Mouse (Mus musculus) right cerebral cortex, postnatal 14 days (tissue): ENCODE results near the gene Cd59a.
"Not testable (repeated sequence)": the region's sequence is repeated elsewhere in the genome, so short reads cannot be mapped to it uniquely, and the experiment has no call there.

Experiments
- DNase-seq: peaks from one replicate; pipeline ENCODE4 v3.0.0; 2022

Cd59a gene

GRCm38 (mm10) chr2:104095741-104096213 is at the start of gene Cd59a:
Cd59a (plus strand) TSS chr2:104095801.
- peak; percentile 41 for DNase-seq

- DNase-seq = no peak
Measured at GRCm38 (mm10) chr2:104058381-104058780, 37.2 kb upstream of the Cd59a start.

DNA sequence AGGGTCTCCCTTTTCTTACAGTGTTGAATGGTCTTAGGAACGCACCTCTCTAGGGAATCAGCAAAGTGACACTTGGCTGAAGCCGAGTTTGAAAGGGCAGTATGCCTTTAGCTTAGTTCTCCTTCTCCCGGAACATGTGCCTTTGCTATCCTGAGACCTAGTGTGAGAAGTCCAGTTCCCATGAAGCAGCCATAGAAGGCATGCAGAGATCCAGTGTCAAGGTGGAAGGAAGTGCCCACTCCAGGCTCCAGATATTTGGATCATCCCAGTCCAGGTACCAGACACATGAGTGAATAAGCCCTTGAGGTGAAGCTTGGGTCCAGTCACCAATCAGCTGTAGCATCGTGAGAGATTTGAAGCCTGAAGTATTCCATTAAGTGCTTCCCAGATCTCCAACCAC is 36.6 kb upstream of the Cd59a start:
- DNase-seq = no peak

DNA sequence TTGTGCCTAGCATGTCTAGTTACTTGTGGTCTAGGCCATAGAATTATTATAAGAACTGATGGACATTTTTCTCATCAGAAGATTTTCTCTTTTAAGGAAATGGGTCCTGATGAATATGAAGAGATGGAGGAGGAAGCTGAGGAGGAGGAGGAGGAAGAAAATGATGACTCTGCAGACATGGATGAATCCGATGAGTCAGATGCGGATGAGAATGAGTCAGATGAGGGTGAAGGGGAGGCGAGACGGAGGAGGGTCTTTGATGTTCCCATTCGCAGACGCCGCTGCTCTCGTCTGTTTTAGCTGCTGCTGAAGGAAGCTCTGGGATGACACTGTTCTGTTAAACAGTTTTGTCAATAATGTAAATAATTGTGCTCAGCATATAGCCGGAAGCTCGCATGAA is 35.8 kb upstream of the Cd59a start:
- DNase-seq = no peak

DNA sequence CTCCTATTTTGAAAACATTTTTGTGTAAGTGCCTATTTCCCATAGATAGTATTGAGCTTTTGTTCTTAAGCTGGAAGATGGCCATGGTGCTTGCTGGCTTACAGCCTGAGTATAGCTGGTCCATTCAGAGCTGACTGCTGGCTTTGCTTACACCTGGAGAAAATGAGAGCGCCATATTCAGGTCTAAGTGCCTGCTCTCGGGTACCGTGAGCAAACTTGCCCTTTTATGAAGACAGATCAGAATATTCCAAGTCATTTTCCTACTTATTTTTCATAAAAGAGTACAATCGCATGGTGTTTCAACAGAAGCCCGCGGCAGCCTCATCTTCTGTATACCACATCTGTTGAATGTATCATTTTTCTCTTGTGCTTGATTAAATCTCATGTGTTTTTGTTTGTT is 34.6 kb upstream of the Cd59a start:
- no peak for DNase-seq

DNA sequence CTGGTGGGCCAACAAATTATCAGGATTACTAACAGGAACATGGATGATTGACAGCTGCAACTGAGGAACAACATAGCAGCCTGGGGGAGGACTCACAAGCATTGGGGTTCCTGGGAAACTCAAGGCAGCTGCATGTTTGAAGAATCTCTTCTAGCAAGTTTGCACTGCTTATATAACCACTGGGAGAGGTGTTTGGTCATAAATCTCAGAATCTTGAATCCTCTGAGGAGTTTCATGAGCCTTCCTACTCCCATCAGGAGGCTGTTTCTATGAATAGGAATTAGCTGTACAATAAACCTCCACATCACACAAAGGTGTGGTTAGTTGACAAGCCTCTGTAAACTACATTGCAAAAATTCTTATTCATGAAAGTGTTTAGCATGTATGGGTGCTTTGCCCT is 32.9 kb upstream of the Cd59a start:
- DNase-seq = no peak

- no peak for DNase-seq
Measured at GRCm38 (mm10) chr2:104064152-104064551, 31.4 kb upstream of the Cd59a start.

DNA sequence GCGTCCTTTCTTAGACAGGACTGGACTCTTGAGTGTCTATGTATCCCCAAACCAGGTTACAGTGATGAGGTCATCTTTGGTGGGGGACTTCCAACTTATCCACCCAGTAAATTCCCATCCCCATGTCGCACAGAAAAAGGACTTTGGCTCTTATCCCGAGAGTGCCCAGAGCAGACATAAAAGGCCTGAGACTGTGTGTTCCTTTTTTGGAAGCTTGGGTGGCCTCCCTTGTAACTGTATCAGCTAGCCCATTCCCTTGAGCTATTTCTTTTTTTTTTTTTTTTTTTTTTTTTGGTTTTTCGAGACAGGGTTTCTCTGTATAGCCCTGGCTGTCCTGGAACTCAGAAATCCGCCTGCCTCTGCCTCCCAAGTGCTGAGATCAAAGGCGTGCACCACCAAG is 30.1 kb upstream of the Cd59a start, which contains the start of gene Gm10912:
TSS of gene Gm10912 (plus strand) at position 301 of the 400 bp plus-strand sequence.
- not testable (repeated sequence) for DNase-seq

GRCm38 (mm10) chr2:104068450-104068849 is 27.2 kb upstream of the Cd59a start, which contains the start of gene Gm10799:
Gm10799 (minus strand) TSS chr2:104068550.
- DNase-seq = not testable (repeated sequence)

DNA sequence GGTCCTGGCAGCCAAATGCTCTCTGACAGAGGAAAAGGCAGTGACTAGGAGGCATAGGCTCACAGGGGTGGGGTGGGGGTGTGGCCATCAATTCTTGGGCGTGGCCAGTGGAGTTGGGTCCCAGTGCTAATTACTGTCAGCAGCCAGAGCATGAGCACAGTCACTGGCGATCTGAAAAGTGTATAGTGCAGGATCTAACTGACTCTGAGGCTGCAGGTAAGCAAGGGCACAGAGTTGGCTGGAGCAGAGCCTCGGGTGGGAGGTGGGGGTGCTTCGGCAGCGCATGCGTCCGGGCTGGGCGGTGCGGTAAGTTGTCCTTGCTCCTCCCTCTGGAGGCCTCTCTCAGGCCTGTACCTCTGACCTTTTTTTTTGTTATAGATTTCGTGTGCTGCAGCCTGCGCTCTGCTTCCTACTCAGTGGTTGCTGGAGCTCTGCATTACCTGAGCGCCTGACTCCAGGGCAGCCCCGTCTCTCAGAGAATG is 25.9 kb upstream of the Cd59a start, which contains the start of gene Cd59b:
TSS of gene Cd59b (plus strand) at position 146 of the 482 bp plus-strand sequence.
- DNase-seq = no peak

GRCm38 (mm10) chr2:104078285-104078684 is 17.3 kb upstream of the Cd59a start:
- not testable (repeated sequence) for DNase-seq

DNA sequence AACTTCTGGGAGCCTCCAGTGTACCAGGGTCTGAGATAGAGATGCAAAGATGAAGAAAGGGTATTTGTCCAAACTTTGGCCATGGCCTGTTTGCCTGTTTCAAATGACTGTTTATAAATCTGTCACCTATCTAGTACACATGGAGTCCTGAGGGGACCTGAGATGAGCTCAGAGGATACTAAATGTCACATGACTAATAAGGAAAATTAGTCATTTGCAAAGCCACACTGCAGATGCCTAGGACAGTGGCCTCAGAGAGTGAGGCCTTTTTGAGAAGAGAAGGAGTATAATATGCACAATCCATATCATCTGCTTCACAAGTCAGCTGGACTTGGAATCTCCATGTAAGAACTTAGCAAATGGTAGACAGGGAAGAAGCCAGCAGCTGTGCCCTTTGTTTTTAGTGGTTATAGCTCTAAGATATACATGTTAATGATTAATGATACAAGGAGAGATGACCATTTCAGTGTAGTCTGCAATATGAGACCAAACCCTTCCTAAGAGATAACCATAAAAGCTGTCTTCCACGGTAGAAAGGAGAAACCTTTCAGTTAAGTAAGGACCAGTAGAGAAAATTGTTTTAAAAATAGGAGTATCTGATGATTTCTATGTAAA is 14.1 kb upstream of the Cd59a start:
- DNase-seq = not testable (repeated sequence)

DNA sequence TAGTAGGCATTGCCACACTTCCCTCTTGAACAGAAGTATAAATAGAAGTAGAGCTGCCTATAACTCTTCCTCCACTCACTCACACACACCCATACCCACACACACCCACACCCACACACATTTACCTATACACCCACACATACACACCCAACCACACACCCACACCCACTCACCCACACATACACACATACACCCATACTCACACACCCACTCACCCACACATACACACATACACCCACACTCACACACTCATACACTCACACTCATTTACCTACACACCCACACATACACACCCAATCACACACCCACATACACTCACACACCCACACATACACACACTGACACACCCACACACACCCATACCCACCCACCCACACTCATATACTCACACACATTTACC is 13.1 kb upstream of the Cd59a start:
- DNase-seq = no peak

GRCm38 (mm10) chr2:104084027-104084426 is 11.6 kb upstream of the Cd59a start:
- not testable (repeated sequence) for DNase-seq

DNA sequence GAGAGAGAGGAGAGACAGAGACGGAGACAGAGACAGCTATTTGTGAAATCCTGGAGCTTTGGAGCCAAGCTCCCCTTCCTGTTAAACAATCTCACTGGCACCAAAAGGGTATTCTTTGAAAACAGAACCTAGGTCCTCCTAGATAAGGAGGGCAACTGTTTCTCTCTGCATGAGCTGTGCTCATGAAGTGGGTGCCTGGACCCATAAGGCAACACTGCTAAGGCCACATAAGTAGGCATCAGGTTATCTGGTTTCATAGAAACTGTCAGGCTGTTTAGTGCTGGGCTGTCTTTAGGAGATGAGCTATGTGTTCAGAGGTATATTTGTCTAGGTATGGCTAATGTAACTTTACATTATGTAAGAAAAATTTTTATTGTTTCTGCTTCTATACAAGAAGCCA is 8.0 kb upstream of the Cd59a start:
- not testable (repeated sequence) for DNase-seq

DNA sequence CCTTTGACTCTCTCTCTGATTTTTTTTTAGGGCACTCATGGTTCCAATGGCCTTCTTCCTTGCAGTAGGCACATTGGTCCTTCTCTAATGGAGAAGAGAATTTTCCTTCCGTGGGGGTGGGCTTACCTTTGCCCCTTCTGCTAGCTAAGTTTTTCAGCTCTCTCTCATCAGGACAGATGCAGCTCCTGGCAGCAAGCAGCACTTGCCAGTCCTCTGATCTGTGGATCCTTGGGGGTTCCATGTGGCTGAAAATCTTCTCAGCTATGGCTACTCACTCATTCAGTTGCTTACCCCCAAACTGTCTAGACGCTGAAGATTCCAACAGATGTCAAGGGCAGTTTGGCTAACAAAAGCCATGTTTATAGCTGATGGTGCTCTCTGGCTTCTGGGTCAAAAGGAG is 2.3 kb upstream of the Cd59a start:
- no peak for DNase-seq

- DNase-seq = no peak
Measured at GRCm38 (mm10) chr2:104096256-104096655, 655 bp downstream of the Cd59a start.

DNA sequence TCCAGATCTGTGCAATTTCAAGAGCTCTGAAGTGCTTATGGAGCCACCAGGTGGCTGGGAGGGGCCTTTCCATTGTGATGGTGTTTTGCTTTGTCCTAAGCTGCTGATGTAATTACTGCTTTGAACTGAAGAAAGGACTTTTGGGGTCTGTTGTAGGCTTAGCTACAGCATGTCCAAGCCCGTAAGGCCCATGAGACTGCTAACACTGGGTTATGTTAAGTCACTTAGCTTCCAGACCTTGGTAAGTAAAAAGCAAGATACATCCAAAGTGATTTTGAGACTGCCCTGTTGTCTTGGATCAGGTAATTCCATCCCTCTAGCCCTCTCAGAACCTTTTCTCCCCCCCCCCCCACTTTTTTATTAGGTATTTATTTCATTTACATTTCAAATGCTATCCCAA is 1.2 kb downstream of the Cd59a start:
- DNase-seq = not testable (repeated sequence)

- not testable (repeated sequence) for DNase-seq
Measured at GRCm38 (mm10) chr2:104097396-104097795, 1.8 kb downstream of the Cd59a start.

- no peak for DNase-seq
Measured at GRCm38 (mm10) chr2:104098529-104099230, 3.1 kb downstream of the Cd59a start.

GRCm38 (mm10) chr2:104099231-104099585 is 3.6 kb downstream of the Cd59a start:
- DNase-seq = no peak

GRCm38 (mm10) chr2:104099946-104100345 is 4.3 kb downstream of the Cd59a start:
- no peak for DNase-seq

DNA sequence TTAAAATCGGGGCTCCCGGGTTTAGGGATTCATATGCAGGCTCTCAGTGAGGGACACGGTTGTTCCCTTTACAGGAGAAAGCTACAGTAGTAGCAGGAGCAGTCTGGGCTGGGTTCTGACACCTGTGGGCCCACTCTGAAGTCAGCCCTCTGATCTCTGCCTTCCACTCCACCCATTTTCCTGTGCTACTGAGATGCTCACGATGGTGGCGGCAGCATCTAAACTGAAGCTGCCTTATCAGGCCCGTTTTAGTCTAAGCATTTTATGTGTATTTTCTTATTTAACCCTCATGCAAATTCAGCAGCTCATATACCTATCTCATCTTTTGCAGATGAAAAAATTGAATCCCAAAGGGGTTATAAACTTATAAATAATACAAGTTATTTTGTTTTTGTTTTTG is 9.2 kb downstream of the Cd59a start:
- DNase-seq = no peak

DNA sequence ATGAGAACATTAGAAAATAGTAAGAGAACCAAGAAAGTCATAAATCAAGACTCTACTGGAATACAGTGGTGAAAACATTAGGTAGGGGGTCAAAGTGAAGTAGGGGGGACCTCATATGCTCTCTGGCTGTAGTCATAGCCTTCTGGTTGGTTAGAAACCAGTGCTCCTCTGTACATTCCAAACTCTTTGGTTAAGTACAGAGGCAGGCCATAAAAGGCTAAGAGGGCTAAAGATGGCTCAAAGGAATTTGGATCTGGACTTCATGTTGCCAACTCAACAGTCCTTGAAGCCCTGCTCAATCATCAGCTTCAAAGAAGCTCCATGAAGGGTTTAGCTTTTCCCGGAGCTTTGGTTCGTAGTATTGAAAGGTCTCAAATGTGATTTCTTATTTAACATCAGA is 13.4 kb downstream of the Cd59a start:
- DNase-seq = not testable (repeated sequence)
